Mouse (Mus musculus) liver, embryonic 14.5 days (tissue): ENCODE measurements at regions not wholly inside any gene's neighbourhood (a gene's known extent, or its start where the extent isn't known, plus 50 kb on each side); places are given as distances from the start of the nearest gene placed in this dataset.

Experiments
- ATAC-seq: fragments of 200-750 bp; cut with Nextera tagmentation; 2 replicates; pipeline ENCODE4 v1.8.0; 2017; ENCODE audit warnings: moderate number of reproducible peaks, mild to moderate bottlenecking, moderate library complexity; ENCODE audit not compliant: insufficient read depth
- DNase-seq, 3 experiments: peaks; one replicate each; pipeline ENCODE4 v3.0.0-alpha.2; 2012 to 2013; ENCODE audit warnings: low read depth in 3 of 3, low spot score in 3 of 3
- H3K27ac ChIP-seq: fragments of 300-500 bp; sonication (generic); 2 replicates; pipeline ENCODE4 v1.5.1; 2014; ENCODE audit warnings: moderate library complexity, mild to moderate bottlenecking, control low read depth, inconsistent platforms
- H3K27me3 ChIP-seq: fragments of 300-500 bp; sonication (generic); 2 replicates; pipeline ENCODE4 v1.6.1; 2014; ENCODE audit warnings: mild to moderate bottlenecking, low read length, moderate library complexity; ENCODE audit not compliant: control insufficient read depth, insufficient read depth
- H3K36me3 ChIP-seq: fragments of 300-500 bp; sonication (generic); replicated peaks from 2 replicates; pipeline ENCODE4 v1.6.1; 2014; ENCODE audit warnings: low read depth; ENCODE audit not compliant: control insufficient read depth, insufficient read depth
- H3K4me1 ChIP-seq, 2 experiments: fragments of 200-500 bp in 1 of 2; fragments of 300-500 bp in 1 of 2; sonication (generic) in 1 of 2; replicated peaks; 2 replicates each; pipeline ENCODE4 v1.6.1; 2012 to 2014; ENCODE audit warnings: antibody characterized with exemption in 1 of 2, inconsistent platforms in 1 of 2, low read length in 1 of 2; ENCODE audit not compliant: control insufficient read depth in 2 of 2, insufficient read depth in 2 of 2
- H3K4me2 ChIP-seq: fragments of 300-500 bp; sonication (generic); 2 replicates; pipeline ENCODE4 v1.6.1; 2014; ENCODE audit warnings: low read depth, mild to moderate bottlenecking, control low read depth, moderate library complexity
- H3K4me3 ChIP-seq, 2 experiments: fragments of 200-500 bp in 1 of 2; fragments of 300-500 bp in 1 of 2; sonication (generic) in 1 of 2; 2 replicates each; pipeline ENCODE4 v1.5.1; 2012 to 2014; ENCODE audit warnings: low read depth in 2 of 2, low read length in 2 of 2, mild to moderate bottlenecking in 2 of 2, control low read depth in 1 of 2, inconsistent platforms in 1 of 2, moderate library complexity in 1 of 2; ENCODE audit not compliant: insufficient read depth in 1 of 2
- H3K9ac ChIP-seq: fragments of 300-500 bp; sonication (generic); replicated peaks from 2 replicates; pipeline ENCODE4 v1.6.1; 2014; ENCODE audit warnings: mild to moderate bottlenecking, control low read depth, moderate library complexity
- H3K9me3 ChIP-seq: fragments of 300-500 bp; sonication (generic); 2 replicates; pipeline ENCODE4 v1.6.1; 2016; ENCODE audit warnings: low read length, mixed read lengths; ENCODE audit not compliant: control insufficient read depth
- CTCF ChIP-seq: IDR thresholded peaks from 2 replicates; pipeline ENCODE4 v1.5.1; 2016; ENCODE audit warnings: antibody characterized with exemption, low read depth, control low read depth
- EP300 ChIP-seq: IDR thresholded peaks from 2 replicates; pipeline ENCODE4 v1.6.1; 2016; ENCODE audit warnings: antibody characterized with exemption, low read depth
- WGBS: fragments of 180-500 bp; shearing (Covaris S2); extraction: QIAGEN DNeasy Blood & Tissue Kit; methylation state at CpG from one replicate; pipeline ENCODE4 v1.1.7; 2014; ENCODE audit not compliant: insufficient replicate concordance; 5-methylcytosine and 5-hydroxymethylcytosine counted together

GRCm38 (mm10) chr6:116767738-116768522 lies 51.2 kb upstream of the Tmem72 start:
- no peaks in the 10 kb centered on the region for H3K4me1 ChIP-seq
- 30% methylated on average over 17 of the region's 17 CpGs for WGBS
- H3K9me3 ChIP-seq: no peaks in the 10 kb centered on the region
- no peak overlapping the region for H3K4me3 ChIP-seq
- H3K9ac ChIP-seq: no peak overlapping the region
- peak; percentile 93 for TF ChIP-seq CTCF
- TF ChIP-seq EP300: no peak
- H3K4me2 ChIP-seq: no peak overlapping the region
- H3K27ac ChIP-seq: no peak overlapping the region
- no peak for ATAC-seq
- no peaks in the 10 kb centered on the region for H3K27me3 ChIP-seq
- DNase-seq: peak in 1 of 3 experiments; percentile 4
- H3K36me3 ChIP-seq: no peaks in the 10 kb centered on the region

GRCm38 (mm10) chr6:116774954-116775675 lies 58.4 kb upstream of the Tmem72 start:
- TF ChIP-seq EP300 (no peak), CTCF (peak; percentile 68)
- DNase-seq (no peak), ATAC-seq (no peak)
- WGBS: 71% methylated on average over 12 of the region's 12 CpGs
- H3K9me3 ChIP-seq: no peaks in the 10 kb centered on the region
- H3K27ac ChIP-seq: no peak overlapping the region
- H3K36me3 ChIP-seq: no peaks in the 10 kb centered on the region
- H3K4me3 ChIP-seq: no peak overlapping the region
- H3K9ac ChIP-seq: no peak overlapping the region
- H3K4me2 ChIP-seq: no peak overlapping the region
- no peaks in the 10 kb centered on the region for H3K27me3 ChIP-seq
- H3K4me1 ChIP-seq: no peaks in the 10 kb centered on the region

DNA sequence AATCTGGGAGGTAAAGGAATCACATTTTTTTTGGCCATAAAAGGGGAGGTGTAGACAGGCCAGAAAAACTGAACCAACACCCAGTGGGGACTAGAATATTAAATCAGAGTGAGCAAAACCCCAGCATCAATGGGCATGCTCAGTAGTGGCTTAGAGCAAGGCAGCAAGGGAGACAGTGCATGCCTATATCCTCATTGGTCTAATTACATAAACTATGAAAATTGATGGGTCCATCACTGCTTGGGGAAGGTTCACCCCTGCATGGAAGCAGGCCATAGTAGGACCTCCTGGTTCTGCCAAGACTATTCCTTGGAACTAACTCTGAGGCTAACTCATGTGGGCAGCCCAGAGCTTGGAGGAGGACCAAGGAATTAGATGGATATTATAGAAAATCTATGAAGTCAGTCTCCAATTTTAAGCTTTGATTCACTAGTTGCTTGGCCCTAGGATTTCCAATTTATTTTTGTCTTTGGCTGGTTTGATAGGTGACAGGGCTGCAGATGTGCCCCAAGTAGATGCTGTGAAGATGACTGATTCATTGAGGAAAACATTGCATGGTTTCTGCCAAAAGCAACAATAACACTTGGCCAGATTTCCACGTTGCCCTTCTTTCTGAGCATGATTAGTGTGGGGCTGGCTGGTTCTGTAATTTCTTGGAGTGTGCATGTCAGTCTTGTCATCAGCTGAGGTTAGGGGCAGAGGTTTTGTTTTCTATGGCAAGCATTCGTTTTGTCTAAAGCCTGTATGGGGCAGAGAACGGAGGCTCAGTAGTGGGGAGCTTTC lies 70.0 kb upstream of the Tmem72 start:
- DNase-seq (no peak), ATAC-seq (no peak)
- Histone ChIP-seq H3K4me3 (no peak overlapping the region), H3K27ac (no peak overlapping the region), H3K4me1 (no peaks in the 10 kb centered on the region), H3K4me2 (no peak overlapping the region), H3K9ac (no peak overlapping the region), H3K27me3 (no peaks in the 10 kb centered on the region), H3K36me3 (no peaks in the 10 kb centered on the region), H3K9me3 (no peaks in the 10 kb centered on the region)
- 39% methylated on average over 3 of the region's 3 CpGs for WGBS
- no peak for TF ChIP-seq EP300
- no peak for TF ChIP-seq CTCF

DNA sequence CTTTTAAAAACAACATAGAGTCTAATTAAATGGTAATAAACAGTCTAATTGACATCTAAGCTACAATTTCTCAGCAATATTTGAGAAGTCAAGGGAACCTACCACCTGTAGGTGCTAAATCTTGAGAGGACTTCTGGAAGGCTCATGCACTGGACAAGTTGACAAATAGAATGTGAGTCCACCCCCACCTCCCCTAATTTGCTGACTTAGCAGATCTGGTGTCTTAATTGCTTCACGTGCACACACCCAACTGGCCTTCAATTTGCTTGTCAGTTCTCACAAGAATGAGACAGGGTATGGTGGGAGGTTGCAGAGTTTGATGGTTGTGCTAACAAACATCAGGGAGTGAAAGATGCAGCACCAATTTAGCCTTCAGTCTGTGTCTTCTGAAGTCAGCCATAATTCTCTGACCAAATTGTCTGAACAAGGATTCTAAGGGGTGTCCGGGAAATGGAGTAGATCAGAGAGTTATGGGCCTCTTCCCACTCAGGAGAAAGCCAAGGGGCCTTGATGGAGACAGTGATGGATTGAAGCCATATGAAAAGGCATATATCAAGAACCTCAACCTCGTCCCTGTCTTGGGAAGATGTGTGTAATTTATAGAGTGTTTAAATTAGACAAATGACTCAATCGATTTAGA lies 76.7 kb upstream of the Tmem72 start:
- ATAC-seq (no peak), DNase-seq (no peak)
- no peak overlapping the region for H3K4me2 ChIP-seq
- H3K9ac ChIP-seq: no peak overlapping the region
- H3K27ac ChIP-seq: no peak overlapping the region
- H3K4me3 ChIP-seq: no peak overlapping the region
- H3K9me3 ChIP-seq: no peaks in the 10 kb centered on the region
- TF ChIP-seq EP300: no peak
- TF ChIP-seq CTCF: no peak
- H3K4me1 ChIP-seq: no peaks in the 10 kb centered on the region
- no peaks in the 10 kb centered on the region for H3K36me3 ChIP-seq
- WGBS: 49% methylated on average over 4 of the region's 4 CpGs
- no peaks in the 10 kb centered on the region for H3K27me3 ChIP-seq
